Mouse (Mus musculus) heart, adult 2 months (tissue): ENCODE data around the gene Tmem259. TPM values are rescaled to one million over a fixed set of nuclear protein-coding genes. Genes with fewer than 3 reads are reported as not detected.
A peak's percentile ranks its signal among the peaks of the same experiment; 100 is the strongest.

Experiments used
- DNase-seq, 2 experiments: peaks; one replicate each; pipeline ENCODE4 v3.0.0; 2021
- H3K27ac ChIP-seq: fragments of 200-600 bp; 2 replicates; pipeline ENCODE4 v1.8.1; 2022
- H3K27me3 ChIP-seq: fragments of 200-500 bp; 2 replicates; pipeline ENCODE4 v1.6.1; 2012; ENCODE audit warnings: mild to moderate bottlenecking, low read length, inconsistent platforms, mixed read lengths; ENCODE audit not compliant: control insufficient read depth, insufficient read depth
- H3K36me3 ChIP-seq: fragments of 200-500 bp; 2 replicates; pipeline ENCODE4 v1.6.1; 2012; ENCODE audit warnings: low read length, inconsistent platforms; ENCODE audit not compliant: control insufficient read depth, insufficient read depth
- H3K4me1 ChIP-seq: fragments of 200-500 bp; 2 replicates; pipeline ENCODE4 v1.6.1; 2011; ENCODE audit warnings: low read length; ENCODE audit not compliant: control insufficient read depth, insufficient read depth
- H3K4me3 ChIP-seq: fragments of 200-600 bp; 2 replicates; pipeline ENCODE4 v1.8.1; 2022
- H3K79me2 ChIP-seq: fragments of 200-500 bp; replicated peaks from 2 replicates; pipeline ENCODE4 v1.6.1; 2012; ENCODE audit warnings: mild to moderate bottlenecking, inconsistent platforms, low read length, moderate library complexity, mixed read lengths; ENCODE audit not compliant: control insufficient read depth, insufficient read depth
- H3K9ac ChIP-seq: fragments of 200-500 bp; 2 replicates; pipeline ENCODE4 v1.6.1; 2012; ENCODE audit warnings: low read depth, mild to moderate bottlenecking, control low read depth, inconsistent platforms, low read length, mixed read lengths
- CTCF ChIP-seq: fragments of 200-600 bp; IDR thresholded peaks from 2 replicates; pipeline ENCODE4 v1.8.1; 2022; ENCODE audit warnings: antibody characterized with exemption, mild to moderate bottlenecking, moderate library complexity
- EP300 ChIP-seq: fragments of 200-500 bp; IDR thresholded peaks from 2 replicates; pipeline ENCODE4 v1.6.1; 2011; ENCODE audit warnings: low read depth, low read length, control low read depth; ENCODE audit not compliant: insufficient read depth
- POLR2A ChIP-seq: fragments of 200-500 bp; IDR thresholded peaks from 2 replicates; pipeline ENCODE4 v1.6.1; 2011; ENCODE audit warnings: mild to moderate bottlenecking, low read depth, low read length, control low read depth; ENCODE audit not compliant: insufficient read depth
- WGBS: fragments of 180-500 bp; shearing (Covaris S2); methylation state at CpG from one replicate; pipeline ENCODE4 v1.1.7; 2018; 5-methylcytosine and 5-hydroxymethylcytosine counted together
- intact Hi-C: fragments of 180-260 bp; cut with DNase I; formaldehyde crosslinking; loops from one replicate; pipeline ENCODE4 v1.15.1; 2025
- polyA plus RNA-seq: library from polyadenylated mRNA; depleted of rRNA; stranded (reverse); fragments of >200 nt; gene quantifications from 2 replicates; pipeline ENCODE4 v1.2.3, GENCODE M21; 2012
- total RNA-seq, 2 experiments: library from RNA; stranded (reverse); gene quantifications; 2 replicates each; pipeline ENCODE4 v1.2.3; 2021

Tmem259 gene
- total and polyA plus RNA-seq, 3 experiments = 109 to 220 (median 124) TPM

GRCm38 (mm10) chr10:79970415-79971182 is 13.5 kb downstream of the Tmem259 start, which contains the start of gene Grin3b:
Gene Grin3b, plus strand, starts transcription at chr10:79970715.
- TF ChIP-seq CTCF = no peak
- TF ChIP-seq POLR2A = no peak
- no peak for TF ChIP-seq EP300
- Histone ChIP-seq H3K27ac (no peak within 1 kb of the TSS), H3K4me1 (no peaks in the 10 kb centered on the region), H3K79me2 (no peaks in the 10 kb centered on the region), H3K4me3 (peak within 1 kb of the TSS; percentile 1; the same call in 1 of the 2 replicates), H3K36me3 (no peaks in the 10 kb centered on the region), H3K9ac (0 out of 2 replicates have a peak within 1 kb of the TSS, but pooled peaks have one; percentile 14), H3K27me3 (peaks cover 7% of the 10 kb centered on the region)
- 6% methylated on average over 47 of the region's 47 CpGs for WGBS
- DNase-seq = no peak
- intact Hi-C loops = no loop called here

- intact Hi-C loops = no loop called here
- Histone ChIP-seq H3K4me1 (no peaks in the 10 kb centered on the region), H3K79me2 (no peaks in the 10 kb centered on the region), H3K27ac (no peak overlapping the region), H3K36me3 (no peaks in the 10 kb centered on the region), H3K27me3 (peaks cover 7% of the 10 kb centered on the region), H3K9ac (no peak overlapping the region), H3K4me3 (no peak overlapping the region)
- DNase-seq = no peak
- no peak for TF ChIP-seq EP300
- TF ChIP-seq POLR2A = no peak
- no peak for TF ChIP-seq CTCF
- 33% methylated on average over 3 of the region's 3 CpGs for WGBS
Measured at GRCm38 (mm10) chr10:79969124-79969568, 15.0 kb downstream of the Tmem259 start.

- DNase-seq = no peak
- H3K27ac ChIP-seq = no peak overlapping the region
- no peaks in the 10 kb centered on the region for H3K4me1 ChIP-seq
- no peaks in the 10 kb centered on the region for H3K79me2 ChIP-seq
- intact Hi-C loops = no loop called here
- H3K4me3 ChIP-seq = no peak overlapping the region
- WGBS = 78% methylated on average over 1 of the region's 1 CpGs
- H3K36me3 ChIP-seq = no peaks in the 10 kb centered on the region
- TF ChIP-seq EP300 = no peak
- TF ChIP-seq POLR2A = no peak
- TF ChIP-seq CTCF = no peak
- peaks cover 7% of the 10 kb centered on the region for H3K27me3 ChIP-seq
- H3K9ac ChIP-seq = no peak overlapping the region
Measured at GRCm38 (mm10) chr10:79968181-79968580, 15.9 kb downstream of the Tmem259 start.

- WGBS = 79% methylated on average over 5 of the region's 5 CpGs
- Histone ChIP-seq H3K79me2 (no peaks in the 10 kb centered on the region), H3K27ac (peak overlapping the region; percentile 78), H3K9ac (no peak overlapping the region), H3K27me3 (peaks cover 7% of the 10 kb centered on the region), H3K4me3 (no peak overlapping the region), H3K36me3 (no peaks in the 10 kb centered on the region), H3K4me1 (no peaks in the 10 kb centered on the region)
- 0 out of 2 replicates have a peak, but pooled peaks have one; percentile 27 for TF ChIP-seq EP300
- TF ChIP-seq CTCF = no peak
- DNase-seq = peak in 1 of 2 experiments; percentile 73
- intact Hi-C loops = no loop called here
Measured at GRCm38 (mm10) chr10:79966886-79967400, 17.2 kb downstream of the Tmem259 start.

GRCm38 (mm10) chr10:79965325-79965724 is 18.8 kb downstream of the Tmem259 start:
- no peak for TF ChIP-seq CTCF
- no peak for TF ChIP-seq EP300
- no peak for TF ChIP-seq POLR2A
- Histone ChIP-seq H3K4me3 (no peak overlapping the region), H3K9ac (no peak overlapping the region), H3K4me1 (peaks cover 4% of the 10 kb centered on the region; the same call in 1 of the 2 replicates), H3K36me3 (no peaks in the 10 kb centered on the region), H3K27ac (no peak overlapping the region), H3K79me2 (no peaks in the 10 kb centered on the region), H3K27me3 (no peaks in the 10 kb centered on the region)
- WGBS = 81% methylated on average over 5 of the region's 5 CpGs
- DNase-seq = no peak
- intact Hi-C loops = no loop called here

- Histone ChIP-seq H3K36me3 (no peaks in the 10 kb centered on the region), H3K4me3 (no peak overlapping the region), H3K4me1 (peaks cover 4% of the 10 kb centered on the region; the same call in 1 of the 2 replicates), H3K27me3 (no peaks in the 10 kb centered on the region), H3K9ac (no peak overlapping the region), H3K79me2 (no peaks in the 10 kb centered on the region), H3K27ac (no peak overlapping the region)
- no peak for DNase-seq
- WGBS = 95% methylated on average over 7 of the region's 7 CpGs
- intact Hi-C loops = no loop called here
- TF ChIP-seq POLR2A (no peak), EP300 (no peak), CTCF (no peak)
Measured at GRCm38 (mm10) chr10:79964727-79965126, 19.4 kb downstream of the Tmem259 start.
